Mouse (Mus musculus) midbrain, embryonic 13.5 days (tissue): ENCODE data around the gene Cfap97d1. TPM values are rescaled to one million over a fixed set of nuclear protein-coding genes. Genes with fewer than 3 reads are reported as not detected.
A peak's percentile ranks its signal among the peaks of the same experiment; 100 is the strongest.

Source experiments
- ATAC-seq: fragments of 200-750 bp; cut with Nextera tagmentation; 2 replicates; pipeline ENCODE4 v1.8.0; 2017; ENCODE audit warnings: mild to moderate bottlenecking, moderate TSS enrichment, moderate library complexity
- H3K27ac ChIP-seq: fragments of 300-500 bp; sonication (generic); 2 replicates; pipeline ENCODE4 v1.5.1; 2015; ENCODE audit warnings: inconsistent platforms, mild to moderate bottlenecking, moderate library complexity
- H3K27me3 ChIP-seq: fragments of 300-500 bp; sonication (generic); 2 replicates; pipeline ENCODE4 v1.6.1; 2015; ENCODE audit warnings: mild to moderate bottlenecking, inconsistent platforms
- H3K36me3 ChIP-seq: fragments of 300-500 bp; sonication (generic); 2 replicates; pipeline ENCODE4 v1.6.1; 2015; ENCODE audit warnings: mild to moderate bottlenecking, inconsistent platforms
- H3K4me1 ChIP-seq: fragments of 300-500 bp; sonication (generic); replicated peaks from 2 replicates; pipeline ENCODE4 v1.6.1; 2015; ENCODE audit warnings: inconsistent platforms
- H3K4me2 ChIP-seq: fragments of 300-500 bp; sonication (generic); replicated peaks from 2 replicates; pipeline ENCODE4 v1.6.1; 2015; ENCODE audit warnings: moderate library complexity, mild to moderate bottlenecking, inconsistent platforms
- H3K4me3 ChIP-seq: fragments of 300-500 bp; sonication (generic); replicated peaks from 2 replicates; pipeline ENCODE4 v1.5.1; 2015; ENCODE audit warnings: mild to moderate bottlenecking, inconsistent platforms
- H3K9ac ChIP-seq: fragments of 300-500 bp; sonication (generic); replicated peaks from 2 replicates; pipeline ENCODE4 v1.6.1; 2015; ENCODE audit warnings: mild to moderate bottlenecking, inconsistent platforms
- H3K9me3 ChIP-seq: fragments of 300-500 bp; sonication (generic); 2 replicates; pipeline ENCODE4 v1.6.1; 2016; ENCODE audit warnings: mild to moderate bottlenecking, inconsistent platforms
- WGBS: fragments of 180-500 bp; shearing (Covaris S2); methylation state at CpG from one replicate; pipeline ENCODE4 v1.1.7; 2015; 5-methylcytosine and 5-hydroxymethylcytosine counted together
- polyA plus RNA-seq: library from polyadenylated mRNA; unstranded; fragments of >200 nt; fragmentation: Nextera tagmentation; extraction: Ambion mirVana; gene quantifications from 2 replicates; pipeline ENCODE4 v1.2.1, GENCODE M21; 2015

Cfap97d1 gene
- not detected in 2 replicates for polyA plus RNA-seq

GRCm38 (mm10) chr11:101984054-101985025 is at the start of gene Cfap97d1:
Cfap97d1 (plus strand) TSS chr11:101984279.
- Histone ChIP-seq H3K4me1 (peaks cover 13% of the 10 kb centered on the region), H3K27me3 (peaks cover 18% of the 10 kb centered on the region), H3K4me3 (peak within 1 kb of the TSS; percentile 60), H3K9me3 (no peaks in the 10 kb centered on the region), H3K9ac (peak within 1 kb of the TSS; percentile 73), H3K36me3 (no peaks in the 10 kb centered on the region), H3K27ac (peak within 1 kb of the TSS; percentile 35; the same call in 1 of the 2 replicates), H3K4me2 (peak within 1 kb of the TSS; percentile 98)
- ATAC-seq, result peak; percentile 78
- 1% methylated on average over 64 of the region's 71 CpGs for WGBS

GRCm38 (mm10) chr11:101935743-101936142 is 48.3 kb upstream of the Cfap97d1 start:
- no peak overlapping the region for H3K4me2 ChIP-seq
- H3K27me3 ChIP-seq, result peaks cover 34% of the 10 kb centered on the region
- no peak for ATAC-seq
- no peaks in the 10 kb centered on the region for H3K9me3 ChIP-seq
- H3K4me3 ChIP-seq, result no peak overlapping the region
- H3K36me3 ChIP-seq, result no peaks in the 10 kb centered on the region
- H3K9ac ChIP-seq, result no peak overlapping the region
- no peak overlapping the region for H3K27ac ChIP-seq
- peaks cover 11% of the 10 kb centered on the region for H3K4me1 ChIP-seq
- 90% methylated on average over 3 of the region's 3 CpGs for WGBS

GRCm38 (mm10) chr11:101936421-101936820 is 47.7 kb upstream of the Cfap97d1 start:
- H3K4me1 ChIP-seq, result peaks cover 11% of the 10 kb centered on the region
- H3K9me3 ChIP-seq, result no peaks in the 10 kb centered on the region
- no peak overlapping the region for H3K9ac ChIP-seq
- peaks cover 34% of the 10 kb centered on the region for H3K27me3 ChIP-seq
- no peak overlapping the region for H3K27ac ChIP-seq
- 32% methylated on average over 7 of the region's 7 CpGs for WGBS
- ATAC-seq, result no peak
- H3K4me3 ChIP-seq, result no peak overlapping the region; the same call in 1 of the 2 replicates
- H3K36me3 ChIP-seq, result no peaks in the 10 kb centered on the region
- no peak overlapping the region; the same call in 1 of the 2 replicates for H3K4me2 ChIP-seq

GRCm38 (mm10) chr11:101937108-101937507 is 47.0 kb upstream of the Cfap97d1 start:
- H3K27ac ChIP-seq, result 0 out of 2 replicates have a peak overlapping the region, but pooled peaks have one; percentile 3
- ATAC-seq, result no peak

GRCm38 (mm10) chr11:101943055-101943454 is 41.0 kb upstream of the Cfap97d1 start:
- H3K4me3 ChIP-seq, result no peak overlapping the region
- no peak overlapping the region for H3K9ac ChIP-seq
- H3K27ac ChIP-seq, result no peak overlapping the region
- 40% methylated on average over 3 of the region's 3 CpGs for WGBS
- no peak for ATAC-seq
- H3K27me3 ChIP-seq, result peaks cover 16% of the 10 kb centered on the region
- H3K4me2 ChIP-seq, result no peak overlapping the region
- no peaks in the 10 kb centered on the region for H3K9me3 ChIP-seq
- no peaks in the 10 kb centered on the region for H3K4me1 ChIP-seq
- no peaks in the 10 kb centered on the region for H3K36me3 ChIP-seq

More at GRCm38 (mm10) chr11:101937108-101937507, 47.0 kb upstream of the Cfap97d1 start:
- peaks cover 34% of the 10 kb centered on the region for H3K27me3 ChIP-seq
- peak overlapping the region; percentile 65 for H3K9ac ChIP-seq
- H3K4me1 ChIP-seq, result peaks cover 11% of the 10 kb centered on the region
- H3K4me2 ChIP-seq, result peak overlapping the region; percentile 64
- no peaks in the 10 kb centered on the region for H3K9me3 ChIP-seq
- H3K4me3 ChIP-seq, result peak overlapping the region; percentile 41
- no peaks in the 10 kb centered on the region for H3K36me3 ChIP-seq
- WGBS, result 1% methylated on average over 31 of the region's 32 CpGs

- H3K27ac ChIP-seq, result 0 out of 2 replicates have a peak overlapping the region, but pooled peaks have one; percentile 14
- H3K4me2 ChIP-seq, result no peak overlapping the region
- no peaks in the 10 kb centered on the region for H3K4me1 ChIP-seq
- ATAC-seq, result peak; percentile 48; the same call in 1 of the 2 replicates
- no peaks in the 10 kb centered on the region for H3K36me3 ChIP-seq
- WGBS, result 24% methylated on average over 5 of the region's 5 CpGs
- H3K27me3 ChIP-seq, result peaks cover 11% of the 10 kb centered on the region
- no peak overlapping the region for H3K4me3 ChIP-seq
- H3K9ac ChIP-seq, result no peak overlapping the region
- no peaks in the 10 kb centered on the region for H3K9me3 ChIP-seq
These were observed 37.6 kb upstream of the Cfap97d1 start for GRCm38 (mm10) chr11:101946525-101946924.

GRCm38 (mm10) chr11:101950021-101950420 is 34.1 kb upstream of the Cfap97d1 start:
- 91% methylated on average over 5 of the region's 5 CpGs for WGBS
- Histone ChIP-seq H3K27ac (no peak overlapping the region), H3K4me1 (peaks cover 14% of the 10 kb centered on the region), H3K9me3 (no peaks in the 10 kb centered on the region), H3K27me3 (peaks cover 35% of the 10 kb centered on the region), H3K4me2 (no peak overlapping the region), H3K4me3 (no peak overlapping the region), H3K36me3 (no peaks in the 10 kb centered on the region), H3K9ac (no peak overlapping the region)
- ATAC-seq, result no peak

- H3K36me3 ChIP-seq, result no peaks in the 10 kb centered on the region
- WGBS, result 19% methylated on average over 24 of the region's 24 CpGs
- no peaks in the 10 kb centered on the region for H3K9me3 ChIP-seq
- H3K4me2 ChIP-seq, result peak overlapping the region; percentile 33
- H3K4me1 ChIP-seq, result peaks cover 14% of the 10 kb centered on the region
- no peak overlapping the region for H3K27ac ChIP-seq
- H3K9ac ChIP-seq, result no peak overlapping the region
- no peak overlapping the region for H3K4me3 ChIP-seq
- H3K27me3 ChIP-seq, result peaks cover 36% of the 10 kb centered on the region
- ATAC-seq, result no peak
These were observed 31.3 kb upstream of the Cfap97d1 start for GRCm38 (mm10) chr11:101952541-101953341.

- WGBS, result 79% methylated on average over 4 of the region's 4 CpGs
- no peak overlapping the region for H3K9ac ChIP-seq
- no peak for ATAC-seq
These were observed 30.6 kb upstream of the Cfap97d1 start for GRCm38 (mm10) chr11:101953441-101953840.

GRCm38 (mm10) chr11:101957476-101957875 is 26.6 kb upstream of the Cfap97d1 start:
- H3K4me3 ChIP-seq, result no peak overlapping the region
- H3K4me2 ChIP-seq, result no peak overlapping the region
- no peak overlapping the region for H3K27ac ChIP-seq
- no peaks in the 10 kb centered on the region for H3K9me3 ChIP-seq
- no peak overlapping the region for H3K9ac ChIP-seq
- H3K4me1 ChIP-seq, result peaks cover 9% of the 10 kb centered on the region
- H3K36me3 ChIP-seq, result no peaks in the 10 kb centered on the region
- ATAC-seq, result no peak
- H3K27me3 ChIP-seq, result peaks cover 52% of the 10 kb centered on the region
- WGBS, result 69% methylated on average over 5 of the region's 5 CpGs

More at GRCm38 (mm10) chr11:101953441-101953840, 30.6 kb upstream of the Cfap97d1 start:
- Histone ChIP-seq H3K9me3 (no peaks in the 10 kb centered on the region), H3K27me3 (peaks cover 36% of the 10 kb centered on the region), H3K4me1 (peaks cover 14% of the 10 kb centered on the region), H3K27ac (no peak overlapping the region), H3K36me3 (no peaks in the 10 kb centered on the region), H3K4me2 (no peak overlapping the region), H3K4me3 (no peak overlapping the region)

- 2% methylated on average over 11 of the region's 11 CpGs for WGBS
- Histone ChIP-seq H3K9ac (peak overlapping the region; percentile 70; the same call in 1 of the 2 replicates), H3K27me3 (peaks cover 90% of the 10 kb centered on the region), H3K4me2 (peak overlapping the region; percentile 90), H3K27ac (no peak overlapping the region), H3K9me3 (no peaks in the 10 kb centered on the region), H3K36me3 (no peaks in the 10 kb centered on the region), H3K4me3 (peak overlapping the region; percentile 59), H3K4me1 (peaks cover 34% of the 10 kb centered on the region)
- 0 out of 2 replicates have a peak, but pooled peaks have one; percentile 29 for ATAC-seq
These were observed 21.0 kb upstream of the Cfap97d1 start for GRCm38 (mm10) chr11:101963043-101963442.
